Mouse (Mus musculus): Measurements from ENCODE around the gene Tmem135.

- TF ChIP-seq CTCF (IDR thresholded peaks at IDR 0.05; ENCODE audit: insufficient read depth, low read depth, low read length) (no peak), POLR2A (IDR thresholded peaks at IDR 0.05; ENCODE audit: insufficient read depth, low read depth, low read length) (no peak)
Observed at GRCm38 (mm10) chr7:89106421-89106820, 297.6 kb downstream of the Tmem135 start.
